Mouse (Mus musculus) ES-E14 (cell line): ENCODE measurements around the gene Tmem218. TPM values are rescaled to one million over a fixed set of nuclear protein-coding genes. Genes with fewer than 3 reads are reported as not detected.

Experiments
- DNase-seq: peaks from one replicate; pipeline ENCODE4 v3.0.0-alpha.2; 2013; ENCODE audit warnings: low read depth, low spot score
- H3K27ac ChIP-seq: 2 replicates; pipeline ENCODE4 v1.5.1; 2012; ENCODE audit warnings: low read depth, mild to moderate bottlenecking, low read length, moderate library complexity, mixed read lengths; ENCODE audit not compliant: poor library complexity, insufficient read depth, severe bottlenecking
- H3K36me3 ChIP-seq: 2 replicates; pipeline ENCODE4 v1.6.1; 2012; ENCODE audit warnings: mild to moderate bottlenecking, low read length, moderate library complexity, mixed read lengths; ENCODE audit not compliant: control insufficient read depth, poor library complexity, insufficient read depth, severe bottlenecking
- H3K4me1 ChIP-seq, 2 experiments: fragments of 150-350 bp in 1 of 2; sonication (generic) in 1 of 2; 2 replicates each; pipeline ENCODE4 v1.6.1; 2012; ENCODE audit warnings: low read length in 2 of 2, mild to moderate bottlenecking in 1 of 2, mixed read lengths in 1 of 2; ENCODE audit not compliant: control insufficient read depth in 2 of 2, insufficient read depth in 2 of 2, poor library complexity in 1 of 2
- H3K4me3 ChIP-seq, 2 experiments: fragments of 150-350 bp in 1 of 2; sonication (generic) in 1 of 2; 2 replicates each; pipeline ENCODE4 v1.5.1; 2012; ENCODE audit warnings: low read length in 2 of 2, low read depth in 1 of 2, mild to moderate bottlenecking in 1 of 2, mixed read lengths in 1 of 2; ENCODE audit not compliant: insufficient read depth in 1 of 2, poor library complexity in 1 of 2, severe bottlenecking in 1 of 2
- H3K9ac ChIP-seq: 2 replicates; pipeline ENCODE4 v1.6.1; 2012; ENCODE audit warnings: low read depth, mild to moderate bottlenecking, low read length, mixed read lengths; ENCODE audit not compliant: poor library complexity, insufficient read depth, severe bottlenecking
- H3K9me3 ChIP-seq: fragments of 150-350 bp; sonication (generic); 2 replicates; pipeline ENCODE4 v1.6.1; 2012; ENCODE audit warnings: low read depth, mild to moderate bottlenecking, low read length; ENCODE audit not compliant: control insufficient read depth, insufficient read depth
- CHD2 ChIP-seq: IDR thresholded peaks from 2 replicates; pipeline ENCODE4 v1.6.1; 2014; ENCODE audit warnings: mild to moderate bottlenecking, low read depth, low read length, inconsistent platforms
- HCFC1 ChIP-seq: IDR thresholded peaks from 2 replicates; pipeline ENCODE4 v1.6.1; 2012; ENCODE audit warnings: low read length, inconsistent platforms, borderline replicate concordance; ENCODE audit not compliant: insufficient read depth
- MAFK ChIP-seq: IDR thresholded peaks from 2 replicates; pipeline ENCODE4 v1.6.1; 2014; ENCODE audit warnings: mild to moderate bottlenecking, low read depth, low read length, inconsistent platforms; ENCODE audit not compliant: insufficient read depth
- ZC3H11A ChIP-seq: IDR thresholded peaks from 2 replicates; pipeline ENCODE4 v1.6.1; 2012; ENCODE audit warnings: low read depth, mild to moderate bottlenecking, inconsistent platforms, low read length, borderline replicate concordance
- ZNF384 ChIP-seq: IDR thresholded peaks from 2 replicates; pipeline ENCODE4 v1.6.1; 2012; ENCODE audit warnings: low read depth, low read length, inconsistent platforms
- in situ Hi-C, 2 experiments: fragments of 600-800 bp; cut with MboI; formaldehyde crosslinking; loops; one replicate each; pipeline ENCODE4 v1.15.1; 2025; ENCODE audit warnings: low sequenced_read_pairs in 2 of 2, inconsistent platforms in 1 of 2; ENCODE audit not compliant: unreplicated experiment in 2 of 2
- total RNA-seq: library from RNA; depleted of rRNA; stranded (reverse); fragments of 300-350 nt; gene quantifications from 2 replicates; pipeline ENCODE4 v1.2.3, GENCODE M21; 2012

Gene Tmem218
- total RNA-seq, 1 experiment, result 3.3 TPM

DNA sequence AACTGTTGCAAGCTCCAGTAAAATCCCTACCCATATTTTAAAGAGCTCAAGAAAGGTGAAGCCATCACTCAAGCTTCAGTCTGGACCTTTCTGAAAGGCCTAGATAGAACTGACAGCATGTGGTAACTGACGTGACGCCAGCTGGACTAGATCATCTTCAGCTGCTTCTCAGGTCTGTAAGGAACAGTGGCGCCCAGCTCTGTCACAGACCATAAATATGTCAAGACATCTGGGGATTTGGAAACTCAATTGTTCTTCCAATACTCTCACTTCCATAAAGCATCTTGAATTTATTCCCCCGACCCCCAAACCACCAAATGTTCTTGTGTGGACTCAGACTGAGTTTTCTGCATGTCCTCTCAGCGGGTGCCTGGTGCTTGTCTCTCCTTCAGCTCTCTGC, 7.6 kb upstream of the Tmem218 start:
- TF ChIP-seq ZC3H11A, result no peak
- TF ChIP-seq MAFK, result no peak
- TF ChIP-seq HCFC1, result no peak
- TF ChIP-seq ZNF384, result no peak
- TF ChIP-seq CHD2, result no peak

DNA sequence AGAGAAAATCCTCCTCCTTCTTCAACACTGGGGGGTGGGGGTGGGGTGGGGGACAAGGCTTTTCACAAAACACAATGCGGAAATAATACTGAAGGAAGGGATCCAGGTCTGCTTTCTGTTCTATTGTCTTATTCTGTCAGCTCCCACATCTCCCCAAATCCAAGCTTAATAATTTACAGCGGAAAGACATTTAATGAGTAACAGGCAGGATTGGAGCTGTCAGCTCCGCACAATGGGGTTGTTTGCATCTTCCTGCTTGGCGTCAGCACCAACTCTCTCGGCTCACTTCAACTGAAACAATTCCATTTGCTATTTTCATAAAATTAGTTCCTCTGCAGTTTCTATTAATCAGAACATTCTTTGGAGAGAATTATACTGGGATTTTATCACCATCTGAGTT, 4.1 kb upstream of the Tmem218 start:
- Histone ChIP-seq H3K9me3 (no peaks in the 10 kb centered on the region), H3K27ac (no peak overlapping the region), H3K4me3 (no peak overlapping the region), H3K36me3 (no peaks in the 10 kb centered on the region), H3K4me1 (no peaks in the 10 kb centered on the region; a peak in 1 of 4 replicates), H3K9ac (no peak overlapping the region)
- DNase-seq, result no peak
- no peak for TF ChIP-seq HCFC1
- no peak for TF ChIP-seq ZC3H11A
- TF ChIP-seq CHD2, result no peak
- TF ChIP-seq ZNF384, result no peak
- no peak for TF ChIP-seq MAFK
- in situ Hi-C loops, result no loop called here

More for the DNA sequence above, 7.6 kb upstream of the Tmem218 start:
- H3K4me3 ChIP-seq, result no peak overlapping the region
- DNase-seq, result no peak
- H3K36me3 ChIP-seq, result no peaks in the 10 kb centered on the region
- no peak overlapping the region for H3K9ac ChIP-seq
- H3K9me3 ChIP-seq, result no peaks in the 10 kb centered on the region
- in situ Hi-C loops, result no loop called here
- no peaks in the 10 kb centered on the region for H3K4me1 ChIP-seq
- no peak overlapping the region for H3K27ac ChIP-seq

DNA sequence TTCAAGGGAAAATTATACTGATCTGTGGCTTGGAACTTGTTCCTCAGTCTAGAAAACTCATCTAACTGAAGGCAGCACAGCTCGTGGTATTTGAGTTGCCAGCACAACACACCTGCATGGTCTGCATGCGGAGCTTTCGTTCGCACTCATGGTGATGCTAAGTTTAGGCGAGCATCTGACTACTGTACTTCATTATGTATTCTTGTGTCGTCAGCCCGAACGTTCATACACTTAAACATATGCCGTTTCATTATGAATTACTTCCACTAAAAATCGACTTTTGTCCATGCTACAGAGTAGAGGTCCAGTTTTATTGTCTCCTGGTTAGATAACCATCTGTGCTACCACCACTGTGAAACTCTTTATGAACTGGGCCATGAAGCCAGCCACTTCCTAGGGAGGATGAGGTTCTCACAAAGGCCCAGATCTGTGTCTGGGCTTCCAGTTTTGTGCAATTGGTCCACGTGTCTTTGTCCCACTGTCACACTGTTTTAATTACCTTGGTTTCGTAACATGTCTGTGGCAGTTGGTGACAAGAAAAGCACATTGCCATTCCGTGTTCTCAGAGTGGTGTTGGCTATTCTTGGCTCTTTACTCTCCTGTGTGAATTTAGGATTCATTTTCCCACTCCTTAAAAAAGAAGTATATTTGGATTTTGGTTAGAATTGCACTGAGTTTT, 5.2 kb downstream of the Tmem218 start:
- Histone ChIP-seq H3K36me3 (no peaks in the 10 kb centered on the region), H3K4me1 (peaks cover 0 to 4% of the 10 kb centered on the region in 2 experiments; a peak in 1 of 4 replicates), H3K9me3 (no peaks in the 10 kb centered on the region), H3K27ac (no peak overlapping the region), H3K4me3 (no peak overlapping the region), H3K9ac (no peak overlapping the region)
- DNase-seq, result no peak
- TF ChIP-seq MAFK (no peak), CHD2 (no peak), HCFC1 (no peak), ZC3H11A (no peak), ZNF384 (no peak)
- in situ Hi-C loops, result no loop called here

DNA sequence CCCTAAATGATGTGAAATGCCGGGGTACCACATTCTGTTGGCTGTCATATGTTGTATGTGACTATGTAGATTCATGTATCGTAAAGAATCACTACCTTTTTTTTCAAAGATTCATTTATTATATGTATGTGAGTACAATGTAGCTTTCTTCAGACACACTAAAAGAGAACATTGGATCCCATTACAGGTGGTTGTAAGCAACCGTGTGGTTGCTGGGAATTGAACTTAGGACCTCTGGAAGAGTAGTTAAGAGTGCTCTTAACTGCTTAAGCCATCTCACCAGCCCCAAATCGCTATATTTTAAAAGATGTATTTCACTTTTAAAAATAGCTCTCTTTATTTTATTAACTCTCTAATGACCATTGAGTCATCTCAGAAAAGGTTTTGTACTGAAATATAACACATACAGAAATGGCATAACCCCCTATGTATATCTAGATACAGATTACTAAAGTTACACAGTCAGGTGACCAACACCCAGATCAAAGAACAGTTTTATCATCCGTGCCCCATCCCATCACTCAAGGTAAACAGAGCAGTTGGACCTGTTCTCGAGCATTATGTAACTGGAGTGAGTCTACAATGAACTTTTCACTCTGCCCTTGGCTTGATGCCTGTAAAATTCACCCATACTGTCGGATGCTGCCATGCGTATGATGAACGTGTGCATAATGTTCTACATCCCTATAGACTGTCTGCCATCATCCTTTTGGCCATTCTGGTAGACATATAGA, 6.5 kb downstream of the Tmem218 start:
- H3K4me3 ChIP-seq, result no peak overlapping the region
- no peak overlapping the region for H3K9ac ChIP-seq
- no peak for TF ChIP-seq HCFC1
- no peak for TF ChIP-seq ZNF384
- no peak for TF ChIP-seq ZC3H11A
- TF ChIP-seq CHD2, result no peak
- TF ChIP-seq MAFK, result no peak
- H3K9me3 ChIP-seq, result no peaks in the 10 kb centered on the region
- no peak overlapping the region for H3K27ac ChIP-seq
- DNase-seq, result no peak
- in situ Hi-C loops, result no loop called here
- H3K36me3 ChIP-seq, result no peaks in the 10 kb centered on the region
- H3K4me1 ChIP-seq, result peaks cover 0 to 4% of the 10 kb centered on the region in 2 experiments; a peak in 2 of 4 replicates
